Mouse (Mus musculus): Measurements from ENCODE around the gene Fgf22.

DNA sequence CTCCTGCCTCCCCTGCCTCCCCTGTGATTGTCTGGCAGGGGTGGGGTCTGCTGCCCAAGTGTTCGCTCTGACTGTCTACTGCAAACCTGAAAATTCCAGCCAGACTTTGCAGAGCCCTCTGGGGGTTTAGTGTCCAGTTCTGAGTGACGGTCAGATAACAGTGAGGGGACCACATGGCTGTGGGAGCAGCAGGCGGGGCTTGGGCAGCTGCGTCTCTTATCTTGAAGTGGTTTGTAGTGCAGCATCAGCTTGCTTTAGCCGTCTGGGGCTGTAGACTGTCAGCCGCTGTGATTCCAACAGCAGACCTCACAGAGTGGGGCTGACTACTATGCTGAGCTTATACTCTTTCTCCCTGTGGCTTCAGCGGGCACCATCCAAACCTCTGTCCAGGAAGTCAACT is 45.6 kb upstream of the Fgf22 start:
- TF ChIP-seq CTCF (IDR thresholded peaks at IDR 0.05) (no peak), EP300 (IDR thresholded peaks at IDR 0.05) (no peak)

Measured in lung, postnatal 0 days (tissue).